Mouse (Mus musculus) neural tube, embryonic 11.5 days (tissue): Measurements from ENCODE around the gene Tmcc1. TPM values are rescaled to one million over a fixed set of nuclear protein-coding genes. Genes with fewer than 3 reads are reported as not detected.
A peak's percentile ranks its signal among the peaks of the same experiment; 100 is the strongest.

Experiments used
- ATAC-seq: fragments of 200-750 bp; cut with Nextera tagmentation; 2 replicates; pipeline ENCODE4 v1.8.0; 2017; ENCODE audit warnings: moderate number of reproducible peaks, mild to moderate bottlenecking, moderate TSS enrichment, moderate library complexity; ENCODE audit not compliant: insufficient read depth, low FRiP score, low TSS enrichment
- DNase-seq: peaks from one replicate; pipeline ENCODE4 v3.0.0-alpha.2; 2015; ENCODE audit warnings: low spot score
- H3K27ac ChIP-seq: fragments of 300-500 bp; sonication (generic); 2 replicates; pipeline ENCODE4 v1.5.1; 2014; ENCODE audit warnings: low read depth, mild to moderate bottlenecking, low read length
- H3K27me3 ChIP-seq: fragments of 300-500 bp; sonication (generic); 2 replicates; pipeline ENCODE4 v1.6.1; 2014; ENCODE audit warnings: mild to moderate bottlenecking, low read length, mixed read lengths; ENCODE audit not compliant: control insufficient read depth, insufficient read depth
- H3K36me3 ChIP-seq: fragments of 300-500 bp; sonication (generic); 2 replicates; pipeline ENCODE4 v1.6.1; 2014; ENCODE audit warnings: mild to moderate bottlenecking, low read length, moderate library complexity, mixed read lengths; ENCODE audit not compliant: control insufficient read depth, insufficient read depth
- H3K4me1 ChIP-seq: fragments of 300-500 bp; sonication (generic); 2 replicates; pipeline ENCODE4 v1.6.1; 2014; ENCODE audit warnings: low read length, mixed read lengths; ENCODE audit not compliant: control insufficient read depth, insufficient read depth
- H3K4me2 ChIP-seq: fragments of 300-500 bp; sonication (generic); 2 replicates; pipeline ENCODE4 v1.6.1; 2014; ENCODE audit warnings: low read depth, mild to moderate bottlenecking, moderate library complexity
- H3K4me3 ChIP-seq: fragments of 300-500 bp; sonication (generic); 2 replicates; pipeline ENCODE4 v1.5.1; 2014; ENCODE audit warnings: low read depth, low read length
- H3K9ac ChIP-seq: fragments of 300-500 bp; sonication (generic); 2 replicates; pipeline ENCODE4 v1.6.1; 2014; ENCODE audit warnings: mild to moderate bottlenecking, low read length
- H3K9me3 ChIP-seq: fragments of 300-500 bp; sonication (generic); 2 replicates; pipeline ENCODE4 v1.6.1; 2016; ENCODE audit warnings: low read length; ENCODE audit not compliant: control insufficient read depth
- WGBS: fragments of 180-500 bp; shearing (Covaris S2); extraction: QIAGEN DNeasy Blood & Tissue Kit; methylation state at CpG from one replicate; pipeline ENCODE4 v1.1.7; 2014; 5-methylcytosine and 5-hydroxymethylcytosine counted together
- polyA plus RNA-seq: library from polyadenylated mRNA; unstranded; fragments of >200 nt; fragmentation: Nextera tagmentation; extraction: Ambion mirVana; gene quantifications from 2 replicates; pipeline ENCODE4 v1.2.1, GENCODE M21; 2014

Tmcc1 gene
- polyA plus RNA-seq, 1 experiment from 2014 or later, result 19.8 TPM

GRCm38 (mm10) chr6:116006731-116007130, 186.6 kb downstream of the Tmcc1 start:
- Histone ChIP-seq H3K27me3 (no peaks in the 10 kb centered on the region), H3K27ac (peak overlapping the region; percentile 56; the same call in 1 of the 2 replicates), H3K9ac (no peak overlapping the region; the same call in 1 of the 2 replicates), H3K4me3 (no peak overlapping the region), H3K9me3 (no peaks in the 10 kb centered on the region), H3K4me1 (no peaks in the 10 kb centered on the region), H3K36me3 (no peaks in the 10 kb centered on the region), H3K4me2 (no peak overlapping the region)
- 36% methylated on average over 9 of the region's 9 CpGs for WGBS
- ATAC-seq, result no peak
- DNase-seq, result no peak

- Histone ChIP-seq H3K27ac (no peak overlapping the region), H3K9me3 (no peaks in the 10 kb centered on the region), H3K27me3 (no peaks in the 10 kb centered on the region), H3K4me1 (no peaks in the 10 kb centered on the region), H3K36me3 (no peaks in the 10 kb centered on the region), H3K9ac (no peak overlapping the region), H3K4me2 (no peak overlapping the region), H3K4me3 (no peak overlapping the region)
- WGBS, result 82% methylated on average over 4 of the region's 4 CpGs
- DNase-seq (no peak), ATAC-seq (no peak)
Measured at GRCm38 (mm10) chr6:116005959-116006288, 187.4 kb downstream of the Tmcc1 start.

GRCm38 (mm10) chr6:116005275-116005958, 187.9 kb downstream of the Tmcc1 start:
- H3K4me3 ChIP-seq, result no peak overlapping the region
- H3K4me2 ChIP-seq, result no peak overlapping the region
- no peaks in the 10 kb centered on the region for H3K9me3 ChIP-seq
- no peaks in the 10 kb centered on the region for H3K27me3 ChIP-seq
- H3K9ac ChIP-seq, result no peak overlapping the region
- H3K36me3 ChIP-seq, result no peaks in the 10 kb centered on the region
- no peak for ATAC-seq
- WGBS, result 77% methylated on average over 17 of the region's 17 CpGs
- no peak for DNase-seq
- H3K4me1 ChIP-seq, result no peaks in the 10 kb centered on the region
- H3K27ac ChIP-seq, result no peak overlapping the region

GRCm38 (mm10) chr6:116004716-116005115, 188.6 kb downstream of the Tmcc1 start:
- no peak overlapping the region for H3K4me2 ChIP-seq
- no peaks in the 10 kb centered on the region for H3K27me3 ChIP-seq
- H3K4me3 ChIP-seq, result no peak overlapping the region
- H3K36me3 ChIP-seq, result no peaks in the 10 kb centered on the region
- DNase-seq (no peak), ATAC-seq (no peak)
- H3K9me3 ChIP-seq, result no peaks in the 10 kb centered on the region
- no peaks in the 10 kb centered on the region for H3K4me1 ChIP-seq
- WGBS, result 76% methylated on average over 6 of the region's 6 CpGs
- H3K9ac ChIP-seq, result no peak overlapping the region
- H3K27ac ChIP-seq, result no peak overlapping the region

GRCm38 (mm10) chr6:116004069-116004468, 189.2 kb downstream of the Tmcc1 start:
- no peaks in the 10 kb centered on the region for H3K4me1 ChIP-seq
- no peak overlapping the region for H3K27ac ChIP-seq
- no peak overlapping the region; the same call in 1 of the 2 replicates for H3K9ac ChIP-seq
- no peak overlapping the region for H3K4me2 ChIP-seq
- H3K36me3 ChIP-seq, result no peaks in the 10 kb centered on the region
- H3K4me3 ChIP-seq, result no peak overlapping the region
- DNase-seq, result no peak
- no peaks in the 10 kb centered on the region for H3K27me3 ChIP-seq
- H3K9me3 ChIP-seq, result no peaks in the 10 kb centered on the region
- 49% methylated on average over 7 of the region's 7 CpGs for WGBS
- ATAC-seq, result no peak

- peaks cover 3% of the 10 kb centered on the region; the same call in 1 of the 2 replicates for H3K4me1 ChIP-seq
- no peak overlapping the region for H3K4me2 ChIP-seq
- ATAC-seq (no peak), DNase-seq (no peak)
- no peak overlapping the region for H3K9ac ChIP-seq
- no peak overlapping the region for H3K4me3 ChIP-seq
- WGBS, result 76% methylated on average over 5 of the region's 5 CpGs
- H3K9me3 ChIP-seq, result no peaks in the 10 kb centered on the region
- no peaks in the 10 kb centered on the region for H3K27me3 ChIP-seq
- 0 out of 2 replicates have a peak overlapping the region, but pooled peaks have one; percentile 17 for H3K27ac ChIP-seq
- H3K36me3 ChIP-seq, result no peaks in the 10 kb centered on the region
Measured at GRCm38 (mm10) chr6:116003516-116003915, 189.8 kb downstream of the Tmcc1 start.

GRCm38 (mm10) chr6:116002311-116003104, 190.8 kb downstream of the Tmcc1 start:
- ATAC-seq (no peak), DNase-seq (no peak)
- Histone ChIP-seq H3K9me3 (no peaks in the 10 kb centered on the region), H3K4me3 (no peak overlapping the region), H3K4me2 (no peak overlapping the region), H3K27ac (no peak overlapping the region), H3K4me1 (peaks cover 4% of the 10 kb centered on the region; the same call in 1 of the 2 replicates), H3K9ac (no peak overlapping the region), H3K27me3 (no peaks in the 10 kb centered on the region), H3K36me3 (no peaks in the 10 kb centered on the region)
- 68% methylated on average over 12 of the region's 12 CpGs for WGBS

GRCm38 (mm10) chr6:116000851-116001250, 192.4 kb downstream of the Tmcc1 start:
- Histone ChIP-seq H3K4me2 (no peak overlapping the region), H3K27me3 (no peaks in the 10 kb centered on the region), H3K36me3 (no peaks in the 10 kb centered on the region), H3K27ac (no peak overlapping the region), H3K9me3 (no peaks in the 10 kb centered on the region), H3K4me1 (peaks cover 6% of the 10 kb centered on the region; the same call in 1 of the 2 replicates), H3K4me3 (no peak overlapping the region), H3K9ac (no peak overlapping the region)
- ATAC-seq, result no peak
- 85% methylated on average over 5 of the region's 5 CpGs for WGBS
- no peak for DNase-seq

- no peaks in the 10 kb centered on the region for H3K36me3 ChIP-seq
- H3K27me3 ChIP-seq, result peaks cover 4% of the 10 kb centered on the region
- no peak for ATAC-seq
- no peak overlapping the region for H3K27ac ChIP-seq
- WGBS, result 68% methylated on average over 2 of the region's 2 CpGs
- H3K9ac ChIP-seq, result no peak overlapping the region
- no peak overlapping the region for H3K4me3 ChIP-seq
- peaks cover 7% of the 10 kb centered on the region; the same call in 1 of the 2 replicates for H3K4me1 ChIP-seq
- DNase-seq, result no peak
- no peaks in the 10 kb centered on the region for H3K9me3 ChIP-seq
- H3K4me2 ChIP-seq, result no peak overlapping the region
Measured at GRCm38 (mm10) chr6:115999227-115999626, 194.1 kb downstream of the Tmcc1 start.
